Mouse (Mus musculus): ENCODE results near the gene Gm1673. TPM values are rescaled to one million over a fixed set of nuclear protein-coding genes. Genes with fewer than 3 reads are reported as not detected.

Gm1673 gene
- total RNA-seq, 1 experiment from 2014 or later = 10.8 TPM

- peak; percentile 81 for DNase-seq
Measured at GRCm38 (mm10) chr5:33997051-33997741, 14.0 kb downstream of the Gm1673 start.

- no peak for DNase-seq
Measured at GRCm38 (mm10) chr5:33997829-33998504, 14.7 kb downstream of the Gm1673 start.

- DNase-seq = no peak
Measured at GRCm38 (mm10) chr5:33998505-33998877, 15.3 kb downstream of the Gm1673 start.

GRCm38 (mm10) chr5:33999466-34000090, 16.3 kb downstream of the Gm1673 start:
- DNase-seq = peak; percentile 80

GRCm38 (mm10) chr5:34000809-34001208, 17.6 kb downstream of the Gm1673 start:
- no peak for DNase-seq

- DNase-seq = peak; percentile 63
Measured at GRCm38 (mm10) chr5:34001401-34001800, 18.2 kb downstream of the Gm1673 start.

- DNase-seq = no peak
Measured at GRCm38 (mm10) chr5:34002636-34003035, 19.4 kb downstream of the Gm1673 start.

GRCm38 (mm10) chr5:34004618-34005017, 21.4 kb downstream of the Gm1673 start:
- peak; percentile 67 for DNase-seq

- DNase-seq = no peak
Measured at GRCm38 (mm10) chr5:34006832-34007231, 23.6 kb downstream of the Gm1673 start.

GRCm38 (mm10) chr5:34007392-34007941, 24.2 kb downstream of the Gm1673 start:
- DNase-seq = no peak

- no peak for DNase-seq
Measured at GRCm38 (mm10) chr5:34014652-34015051, 31.4 kb downstream of the Gm1673 start.

- no peak for DNase-seq
Measured at GRCm38 (mm10) chr5:34018968-34019367, 35.7 kb downstream of the Gm1673 start.

- DNase-seq = no peak
Measured at GRCm38 (mm10) chr5:34030101-34030500, 46.9 kb downstream of the Gm1673 start.

GRCm38 (mm10) chr5:34031022-34031421, 47.8 kb downstream of the Gm1673 start:
- no peak for DNase-seq

GRCm38 (mm10) chr5:34032520-34032919, 49.3 kb downstream of the Gm1673 start:
- DNase-seq = peak; percentile 8

Other genes starting within 250 kb of the Gm1673 start
- 160 and 173 TPM in 2 replicates for gene Letm1, start 200.6 kb upstream of the Gm1673 start, total RNA-seq (2021)
- 52.4 and 55.2 TPM in 2 replicates for gene Nsd2, start 162.7 kb upstream of the Gm1673 start, total RNA-seq (2021)
- gene Nelfa, start 47.0 kb upstream of the Gm1673 start, total RNA-seq (2021) = 18.3 and 23.0 TPM in 2 replicates
- 17.1 and 18.7 TPM in 2 replicates for gene Nat8l, start 12.6 kb downstream of the Gm1673 start, total RNA-seq (2021)
- gene Poln, start 186.0 kb downstream of the Gm1673 start, total RNA-seq (2021) = 35.4 and 47.0 TPM in 2 replicates
- gene Haus3, start 186.1 kb downstream of the Gm1673 start, total RNA-seq (2021) = 9.9 and 10.0 TPM in 2 replicates
- gene Mxd4, start 204.3 kb downstream of the Gm1673 start, total RNA-seq (2021) = 145 and 158 TPM in 2 replicates